Mouse (Mus musculus): ENCODE measurements around the gene Etv6. TPM values are rescaled to one million over a fixed set of nuclear protein-coding genes. Genes with fewer than 3 reads are reported as not detected.

Gene Etv6
- polyA plus RNA-seq, 1 experiment from 2014 or later = 10.4 TPM

DNA sequence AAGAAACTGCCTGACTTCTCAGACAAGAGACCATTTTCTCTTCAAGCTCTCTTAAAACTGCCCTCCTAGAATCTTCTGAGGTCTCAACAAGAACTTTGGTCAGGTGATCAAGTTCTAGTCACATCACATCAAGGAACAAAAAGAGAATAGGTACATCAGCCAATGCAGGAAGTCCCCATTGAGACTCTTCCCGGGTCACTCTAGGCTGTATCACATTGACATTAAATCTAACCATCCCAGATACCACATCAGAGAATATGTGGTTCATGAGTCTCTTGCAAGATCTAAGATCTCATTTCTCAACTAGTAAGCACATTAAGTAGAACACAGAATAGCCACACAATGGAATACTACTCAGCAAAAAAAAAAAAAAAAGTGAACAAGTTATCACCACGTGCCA is 238.4 kb downstream of the Etv6 start:
- Histone ChIP-seq H3K36me3 (ENCODE audit: control insufficient read depth, insufficient read depth, low read length) (0 out of 2 replicates have a peak, but pooled peaks cover 2% of the 10 kb centered on the region), H3K4me2 (ENCODE audit: low read depth, low read length) (no peak overlapping the region), H3K4me1 (ENCODE audit: control insufficient read depth, insufficient read depth, low read length) (no peaks in the 10 kb centered on the region), H3K27me3 (ENCODE audit: control insufficient read depth, insufficient read depth, low read length) (no peaks in the 10 kb centered on the region), H3K9me3 (replicated peaks; ENCODE audit: control insufficient read depth, low read length) (no peaks in the 10 kb centered on the region), H3K9ac (ENCODE audit: low read length) (no peak overlapping the region), H3K4me3 (replicated peaks; ENCODE audit: low read length) (no peak overlapping the region), H3K27ac (ENCODE audit: low read length) (no peak overlapping the region)
- 91% methylated on average over 2 of the region's 2 CpGs for WGBS
- no peak for ATAC-seq (ENCODE audit: insufficient read depth, low FRiP score)

- Histone ChIP-seq H3K4me2 (ENCODE audit: low read depth, low read length) (no peak overlapping the region), H3K9me3 (replicated peaks; ENCODE audit: control insufficient read depth, low read length) (no peaks in the 10 kb centered on the region), H3K4me1 (ENCODE audit: control insufficient read depth, insufficient read depth, low read length) (no peaks in the 10 kb centered on the region), H3K27me3 (ENCODE audit: control insufficient read depth, insufficient read depth, low read length) (no peaks in the 10 kb centered on the region), H3K4me3 (replicated peaks; ENCODE audit: low read length) (no peak overlapping the region), H3K9ac (ENCODE audit: low read length) (no peak overlapping the region), H3K36me3 (ENCODE audit: control insufficient read depth, insufficient read depth, low read length) (0 out of 2 replicates have a peak, but pooled peaks cover 2% of the 10 kb centered on the region), H3K27ac (ENCODE audit: low read length) (no peak overlapping the region)
- no peak for ATAC-seq (ENCODE audit: insufficient read depth, low FRiP score)
- 73% methylated on average over 2 of the region's 2 CpGs for WGBS
Observed at GRCm38 (mm10) chr6:134276954-134277353, 241.5 kb downstream of the Etv6 start.

DNA sequence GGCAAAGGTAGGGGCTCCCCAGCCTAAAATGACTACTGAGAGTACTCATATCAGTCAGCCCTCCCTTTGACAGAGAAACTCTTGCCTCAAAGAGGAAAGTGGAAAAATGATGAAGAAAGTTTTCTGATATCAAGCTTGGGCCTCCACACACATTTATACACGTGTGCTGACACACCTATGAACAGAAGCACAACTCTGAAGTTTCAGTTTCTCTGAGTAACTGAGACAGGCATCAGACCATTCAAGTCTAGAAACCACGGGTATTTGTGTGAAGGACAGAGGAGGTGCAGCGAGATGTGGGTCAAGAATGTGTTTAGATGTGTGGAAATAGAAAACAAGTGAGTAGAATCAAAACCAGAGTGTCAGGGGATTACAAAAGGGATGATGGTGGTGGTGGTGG is 246.6 kb downstream of the Etv6 start:
- H3K27ac ChIP-seq (ENCODE audit: low read length) = no peak overlapping the region
- H3K9ac ChIP-seq (ENCODE audit: low read length) = no peak overlapping the region
- no peaks in the 10 kb centered on the region for H3K36me3 ChIP-seq (ENCODE audit: control insufficient read depth, insufficient read depth, low read length)
- no peak overlapping the region for H3K4me2 ChIP-seq (ENCODE audit: low read depth, low read length)
- H3K27me3 ChIP-seq (ENCODE audit: control insufficient read depth, insufficient read depth, low read length) = no peaks in the 10 kb centered on the region
- H3K9me3 ChIP-seq (replicated peaks; ENCODE audit: control insufficient read depth, low read length) = no peaks in the 10 kb centered on the region
- no peak for ATAC-seq (ENCODE audit: insufficient read depth, low FRiP score)
- no peaks in the 10 kb centered on the region for H3K4me1 ChIP-seq (ENCODE audit: control insufficient read depth, insufficient read depth, low read length)
- 78% methylated on average over 3 of the region's 3 CpGs for WGBS
- no peak overlapping the region for H3K4me3 ChIP-seq (replicated peaks; ENCODE audit: low read length)

DNA sequence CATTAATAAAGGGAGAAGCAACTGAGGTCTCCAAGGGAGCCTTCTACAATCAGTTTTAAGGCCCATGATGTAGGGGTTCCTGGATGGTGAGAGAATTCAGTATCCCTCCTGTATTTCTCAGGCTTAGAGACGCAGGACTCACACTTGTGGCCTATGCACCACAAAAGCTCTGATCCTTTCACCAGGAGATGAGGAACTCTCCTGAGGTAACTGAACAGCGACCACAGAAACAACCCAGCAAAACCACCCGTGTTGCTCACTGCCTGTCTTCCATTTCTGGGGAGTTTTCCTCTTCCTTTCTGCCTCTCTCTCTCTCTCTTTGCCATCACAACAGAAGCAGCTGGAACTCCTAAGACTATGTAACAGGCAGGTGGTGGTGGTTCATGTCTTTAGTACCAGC is 256.3 kb downstream of the Etv6 start:
- no peaks in the 10 kb centered on the region for H3K4me1 ChIP-seq (ENCODE audit: control insufficient read depth, insufficient read depth, low read length)
- no peaks in the 10 kb centered on the region for H3K36me3 ChIP-seq (ENCODE audit: control insufficient read depth, insufficient read depth, low read length)
- no peak overlapping the region for H3K27ac ChIP-seq (ENCODE audit: low read length)
- no peaks in the 10 kb centered on the region for H3K9me3 ChIP-seq (replicated peaks; ENCODE audit: control insufficient read depth, low read length)
- no peak for ATAC-seq (ENCODE audit: insufficient read depth, low FRiP score)
- WGBS = 78% methylated on average over 3 of the region's 3 CpGs
- H3K4me3 ChIP-seq (replicated peaks; ENCODE audit: low read length) = no peak overlapping the region
- H3K27me3 ChIP-seq (ENCODE audit: control insufficient read depth, insufficient read depth, low read length) = no peaks in the 10 kb centered on the region
- no peak overlapping the region for H3K4me2 ChIP-seq (ENCODE audit: low read depth, low read length)
- H3K9ac ChIP-seq (ENCODE audit: low read length) = no peak overlapping the region

GRCm38 (mm10) chr6:134292404-134292803 is 256.9 kb downstream of the Etv6 start:
- no peaks in the 10 kb centered on the region for H3K27me3 ChIP-seq (ENCODE audit: control insufficient read depth, insufficient read depth, low read length)
- no peaks in the 10 kb centered on the region for H3K36me3 ChIP-seq (ENCODE audit: control insufficient read depth, insufficient read depth, low read length)
- peak; percentile 80; the same call in 1 of the 2 replicates for ATAC-seq (ENCODE audit: insufficient read depth, low FRiP score)
- 68% methylated on average over 5 of the region's 5 CpGs for WGBS
- H3K4me2 ChIP-seq (ENCODE audit: low read depth, low read length) = no peak overlapping the region
- no peak overlapping the region for H3K27ac ChIP-seq (ENCODE audit: low read length)
- H3K9me3 ChIP-seq (replicated peaks; ENCODE audit: control insufficient read depth, low read length) = no peaks in the 10 kb centered on the region
- no peak overlapping the region for H3K9ac ChIP-seq (ENCODE audit: low read length)
- H3K4me1 ChIP-seq (ENCODE audit: control insufficient read depth, insufficient read depth, low read length) = no peaks in the 10 kb centered on the region
- H3K4me3 ChIP-seq (replicated peaks; ENCODE audit: low read length) = no peak overlapping the region

DNA sequence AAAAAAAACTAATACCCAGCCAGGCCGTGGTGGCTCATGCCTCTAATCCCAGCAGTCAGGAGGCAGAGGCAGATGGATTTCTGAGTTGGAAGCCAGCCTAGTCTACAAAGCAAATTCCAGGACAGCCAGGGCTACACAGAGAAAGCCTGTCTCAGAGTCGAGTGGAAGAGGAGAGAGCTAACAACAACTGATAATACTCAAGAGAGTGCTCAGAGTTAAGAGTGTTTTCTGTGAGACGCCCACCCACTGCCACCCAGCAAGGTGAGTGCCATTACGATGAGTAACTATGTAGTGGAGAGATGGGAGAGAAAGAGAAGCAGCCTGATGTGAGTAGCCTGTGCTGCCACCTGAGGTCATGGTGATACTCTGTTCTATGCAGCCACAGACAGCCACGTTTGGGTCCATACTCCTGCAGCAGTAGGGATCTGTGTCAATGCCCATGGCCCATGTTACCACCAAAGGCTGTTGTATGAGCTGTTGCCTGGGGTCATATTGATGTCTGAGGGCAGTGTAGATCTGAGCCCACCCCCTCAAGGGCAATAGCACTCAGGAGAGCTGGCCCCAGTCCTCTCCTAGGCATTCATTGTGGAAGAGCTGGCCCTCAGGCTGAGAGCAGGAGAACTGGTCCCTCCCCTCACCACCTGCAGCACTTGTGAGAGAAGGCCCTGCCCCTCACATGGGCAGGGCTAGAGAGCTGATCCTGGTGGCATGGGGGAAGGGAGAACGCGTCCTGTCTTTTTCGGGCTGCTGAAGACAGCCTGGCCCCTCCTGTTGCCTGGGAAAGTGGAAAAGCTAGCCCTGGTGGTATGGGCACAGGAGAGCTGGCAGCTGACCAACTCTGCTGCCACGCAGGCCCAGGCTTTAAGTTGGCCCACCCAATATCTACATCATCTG is 258.4 kb downstream of the Etv6 start:
- peak; percentile 85 for ATAC-seq (ENCODE audit: insufficient read depth, low FRiP score)

GRCm38 (mm10) chr6:134297884-134298619 is 262.6 kb downstream of the Etv6 start:
- no peaks in the 10 kb centered on the region for H3K36me3 ChIP-seq (ENCODE audit: control insufficient read depth, insufficient read depth, low read length)
- 78% methylated on average over 13 of the region's 13 CpGs for WGBS
- H3K4me3 ChIP-seq (replicated peaks; ENCODE audit: low read length) = no peak overlapping the region
- H3K27ac ChIP-seq (ENCODE audit: low read length) = no peak overlapping the region
- H3K4me1 ChIP-seq (ENCODE audit: control insufficient read depth, insufficient read depth, low read length) = no peaks in the 10 kb centered on the region
- no peak overlapping the region for H3K9ac ChIP-seq (ENCODE audit: low read length)
- no peak overlapping the region for H3K4me2 ChIP-seq (ENCODE audit: low read depth, low read length)
- no peaks in the 10 kb centered on the region for H3K9me3 ChIP-seq (replicated peaks; ENCODE audit: control insufficient read depth, low read length)
- no peaks in the 10 kb centered on the region for H3K27me3 ChIP-seq (ENCODE audit: control insufficient read depth, insufficient read depth, low read length)
- no peak for ATAC-seq (ENCODE audit: insufficient read depth, low FRiP score)

More for the DNA sequence above, 258.4 kb downstream of the Etv6 start:
- Histone ChIP-seq H3K27me3 (ENCODE audit: control insufficient read depth, insufficient read depth, low read length) (no peaks in the 10 kb centered on the region), H3K4me3 (replicated peaks; ENCODE audit: low read length) (no peak overlapping the region), H3K36me3 (ENCODE audit: control insufficient read depth, insufficient read depth, low read length) (no peaks in the 10 kb centered on the region), H3K4me2 (ENCODE audit: low read depth, low read length) (no peak overlapping the region), H3K9ac (ENCODE audit: low read length) (no peak overlapping the region), H3K27ac (ENCODE audit: low read length) (no peak overlapping the region), H3K4me1 (ENCODE audit: control insufficient read depth, insufficient read depth, low read length) (no peaks in the 10 kb centered on the region), H3K9me3 (replicated peaks; ENCODE audit: control insufficient read depth, low read length) (no peaks in the 10 kb centered on the region)
- 39% methylated on average over 9 of the region's 9 CpGs for WGBS

- Histone ChIP-seq H3K9ac (ENCODE audit: low read length) (no peak overlapping the region), H3K9me3 (replicated peaks; ENCODE audit: control insufficient read depth, low read length) (no peaks in the 10 kb centered on the region), H3K4me2 (ENCODE audit: low read depth, low read length) (no peak overlapping the region), H3K4me1 (ENCODE audit: control insufficient read depth, insufficient read depth, low read length) (no peaks in the 10 kb centered on the region), H3K27me3 (ENCODE audit: control insufficient read depth, insufficient read depth, low read length) (no peaks in the 10 kb centered on the region), H3K4me3 (replicated peaks; ENCODE audit: low read length) (no peak overlapping the region), H3K27ac (ENCODE audit: low read length) (no peak overlapping the region), H3K36me3 (ENCODE audit: control insufficient read depth, insufficient read depth, low read length) (no peaks in the 10 kb centered on the region)
- WGBS = 91% methylated on average over 1 of the region's 1 CpGs
- ATAC-seq (ENCODE audit: insufficient read depth, low FRiP score) = no peak
Observed at GRCm38 (mm10) chr6:134301951-134302350, 266.5 kb downstream of the Etv6 start.

GRCm38 (mm10) chr6:134311346-134311745 is 275.8 kb downstream of the Etv6 start:
- no peak overlapping the region for H3K4me3 ChIP-seq (replicated peaks; ENCODE audit: low read length)
- H3K36me3 ChIP-seq (ENCODE audit: control insufficient read depth, insufficient read depth, low read length) = no peaks in the 10 kb centered on the region
- no peak for ATAC-seq (ENCODE audit: insufficient read depth, low FRiP score)
- H3K4me2 ChIP-seq (ENCODE audit: low read depth, low read length) = no peak overlapping the region
- H3K9me3 ChIP-seq (replicated peaks; ENCODE audit: control insufficient read depth, low read length) = 0 out of 2 replicates have a peak, but pooled peaks cover 3% of the 10 kb centered on the region
- H3K9ac ChIP-seq (ENCODE audit: low read length) = no peak overlapping the region
- WGBS = 76% methylated on average over 4 of the region's 4 CpGs
- H3K27me3 ChIP-seq (ENCODE audit: control insufficient read depth, insufficient read depth, low read length) = no peaks in the 10 kb centered on the region
- H3K4me1 ChIP-seq (ENCODE audit: control insufficient read depth, insufficient read depth, low read length) = no peaks in the 10 kb centered on the region
- H3K27ac ChIP-seq (ENCODE audit: low read length) = no peak overlapping the region
